Mouse (Mus musculus) kidney, adult 8-10 months (tissue): ENCODE data around the gene Mad2l2.
"Not testable (repeated sequence)": the region's sequence is repeated elsewhere in the genome, so short reads cannot be mapped to it uniquely, and the experiment has no call there.

ENCODE experiments used
- DNase-seq, 2 experiments: peaks; one replicate each; pipeline ENCODE4 v3.0.0; 2022

Mad2l2 gene

DNA sequence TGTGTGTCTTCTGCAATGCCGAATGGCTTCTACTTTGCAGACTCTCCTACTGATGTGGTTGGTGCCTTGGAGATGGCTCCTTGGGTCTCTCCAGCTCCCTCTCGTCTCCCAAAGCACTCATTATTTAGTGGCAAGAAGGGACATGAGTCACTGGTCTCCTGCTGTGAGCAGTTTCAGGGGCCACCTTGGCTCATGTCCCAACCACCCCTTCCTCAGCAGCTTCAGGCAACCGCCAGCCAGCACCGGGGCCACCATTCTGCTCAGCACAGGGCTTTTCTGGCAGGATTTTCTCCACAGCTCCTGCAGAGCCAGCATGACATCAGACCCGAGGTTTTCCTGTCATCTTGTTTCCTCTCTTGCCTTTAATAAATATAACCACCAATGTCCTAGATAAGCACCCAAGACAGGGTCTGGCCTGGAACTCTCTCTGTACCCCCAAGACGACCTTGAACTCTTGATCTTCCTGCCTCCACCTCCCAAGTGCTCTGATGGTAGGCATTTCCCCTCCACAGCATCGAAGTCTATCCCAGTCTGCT is 21.6 kb upstream of the Mad2l2 start:
- no peak for DNase-seq

DNA sequence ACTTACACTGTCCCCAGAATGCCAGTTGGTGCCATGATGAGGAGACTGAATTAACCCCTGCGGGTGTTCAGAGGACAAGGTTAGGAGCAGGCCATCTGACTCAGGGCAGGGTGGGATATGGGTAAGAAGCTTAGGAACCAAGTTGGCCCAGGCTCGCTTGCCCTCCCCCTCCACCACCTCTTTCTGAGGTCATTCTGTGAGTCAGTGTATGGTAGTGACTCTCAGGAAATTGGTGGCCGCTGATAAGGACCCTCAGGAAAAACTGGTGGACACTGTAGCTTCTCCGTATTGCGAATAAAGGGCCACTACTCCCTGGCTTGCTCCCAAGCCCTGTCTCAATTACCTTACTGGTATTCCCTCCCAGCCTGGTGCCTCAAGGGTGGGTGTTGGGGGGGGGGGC is 21.0 kb upstream of the Mad2l2 start:
- DNase-seq, result no peak

- no peak for DNase-seq
These were observed 17.7 kb upstream of the Mad2l2 start for GRCm38 (mm10) chr4:148112519-148112918.

DNA sequence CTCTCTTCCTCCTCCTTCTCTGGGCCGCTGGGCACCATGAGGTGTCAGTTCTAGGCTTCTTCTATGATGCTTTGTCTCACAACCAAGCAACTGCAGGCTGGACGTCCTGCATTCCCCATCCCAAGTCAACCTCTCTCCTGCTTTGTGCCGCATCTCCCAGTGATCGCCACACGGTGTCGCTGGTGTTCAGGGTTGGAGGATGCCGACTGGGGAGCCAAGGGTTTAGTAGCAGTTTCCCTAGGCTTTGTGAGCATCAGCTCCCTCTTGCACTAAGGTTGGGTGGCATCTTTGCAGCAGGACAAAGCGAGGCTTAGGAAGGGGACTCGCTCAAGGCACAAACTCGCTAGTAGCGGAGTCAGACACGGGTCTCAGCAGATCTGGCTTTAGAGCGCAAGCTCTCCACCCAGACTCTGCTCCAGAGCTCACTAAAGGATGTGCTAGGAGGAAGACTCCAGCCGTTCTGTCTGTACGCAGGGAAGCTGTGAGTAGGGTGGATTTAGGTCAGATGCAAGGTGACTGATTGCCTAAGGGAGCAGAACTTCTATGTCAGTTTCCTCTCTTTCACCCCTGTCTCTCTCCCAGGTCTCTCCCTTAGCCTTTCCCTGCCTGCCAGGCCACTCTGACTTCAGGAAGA is 15.3 kb upstream of the Mad2l2 start:
- peak; percentile 64 to 82 for DNase-seq

- DNase-seq, result peak; percentile 28 to 55
These were observed 14.7 kb upstream of the Mad2l2 start for GRCm38 (mm10) chr4:148115467-148115866.

DNA sequence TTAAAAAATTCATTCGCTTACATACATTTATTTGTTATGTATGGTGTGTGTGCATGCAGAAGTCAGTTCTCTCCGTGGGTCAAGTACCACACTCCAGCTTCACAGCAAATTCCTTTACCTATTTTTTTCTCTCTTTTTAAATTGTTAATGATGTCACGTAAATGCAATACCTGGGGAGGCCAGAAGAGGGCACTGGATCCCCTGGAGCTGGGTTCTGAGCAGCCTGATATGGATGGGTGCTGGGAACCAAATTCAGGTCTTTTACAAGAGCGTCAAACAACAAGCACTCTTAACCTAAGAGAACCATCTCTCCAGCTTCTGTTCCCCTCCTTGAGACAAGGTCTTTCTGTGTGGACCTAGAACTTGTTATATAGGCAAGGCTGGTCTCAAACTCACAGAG is 13.5 kb upstream of the Mad2l2 start:
- no peak for DNase-seq

DNA sequence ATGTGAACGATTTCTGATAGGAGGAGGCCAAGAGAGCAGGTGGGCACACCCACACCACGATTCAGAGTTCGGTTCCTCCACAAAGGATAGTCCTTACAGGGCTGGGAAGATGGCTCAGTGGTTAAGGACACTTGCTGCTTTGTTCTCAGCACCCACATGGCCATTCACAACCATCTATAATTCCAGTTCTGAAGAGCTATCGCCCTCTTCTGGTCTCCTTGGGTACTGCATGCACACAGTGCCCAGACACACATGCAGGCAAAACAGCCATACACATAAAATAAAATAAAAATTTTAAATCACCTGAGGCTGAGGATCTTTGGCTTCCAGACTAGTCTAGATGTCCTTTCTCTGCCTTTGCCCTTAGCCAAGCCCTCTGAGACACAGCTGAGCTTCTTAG is 12.8 kb upstream of the Mad2l2 start:
- DNase-seq, result no peak

GRCm38 (mm10) chr4:148119578-148119977 is 10.6 kb upstream of the Mad2l2 start:
- not testable (repeated sequence) for DNase-seq

GRCm38 (mm10) chr4:148120555-148120954 is 9.6 kb upstream of the Mad2l2 start:
- DNase-seq, result no peak

DNA sequence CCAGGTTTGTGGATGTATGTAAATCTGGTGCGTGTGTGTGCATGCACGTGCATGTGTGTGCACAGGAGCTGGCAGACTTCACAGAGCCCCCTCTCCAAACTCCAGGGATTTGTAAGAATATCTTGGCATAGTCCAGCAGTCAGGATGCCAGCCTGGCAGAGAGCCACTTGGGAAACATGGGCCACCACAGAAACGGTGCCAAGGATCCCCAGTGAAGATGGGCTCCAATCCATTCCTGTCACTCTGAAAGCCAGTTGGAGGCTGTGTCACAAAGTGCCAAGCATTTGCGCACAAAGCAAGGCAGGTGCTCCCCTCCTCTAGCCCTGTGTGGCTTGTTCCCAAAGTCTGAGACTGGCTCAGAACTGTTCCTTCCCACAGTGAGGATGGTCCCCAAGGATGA is 8.8 kb upstream of the Mad2l2 start:
- DNase-seq, result no peak

DNA sequence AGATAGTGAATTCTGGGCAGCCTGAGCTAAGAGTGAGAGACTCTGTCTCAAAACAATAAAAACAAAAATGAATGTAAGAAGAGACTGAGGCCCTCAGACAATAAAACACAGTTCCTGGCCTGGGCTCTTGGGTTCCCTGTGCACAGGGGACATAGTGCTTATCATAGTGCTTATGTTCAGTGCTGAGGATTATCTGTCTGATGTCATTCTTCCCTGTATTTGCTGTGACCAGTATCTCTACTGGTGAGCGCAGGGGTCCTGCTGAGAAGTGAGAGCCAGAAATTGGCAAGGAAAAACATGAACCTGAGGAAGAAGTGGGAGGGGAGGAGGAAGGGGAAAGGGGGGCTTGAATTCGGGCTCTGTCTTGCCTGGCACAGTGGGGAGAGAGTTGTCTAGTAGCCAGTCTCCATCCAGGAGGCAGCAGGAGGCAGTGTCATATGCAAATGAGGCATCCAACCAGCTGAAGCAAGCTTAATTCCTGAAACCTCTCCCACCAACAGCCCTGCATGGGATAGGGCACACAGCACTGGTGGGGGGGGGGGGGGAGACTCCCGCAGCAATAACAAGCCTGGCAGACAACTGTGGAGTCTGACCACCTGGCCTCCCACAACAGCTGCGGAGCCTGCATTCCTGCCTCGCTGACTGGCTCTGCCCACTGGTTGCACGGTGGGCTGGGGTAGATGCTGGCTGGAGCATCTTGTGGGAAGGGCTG is 8.0 kb upstream of the Mad2l2 start:
- no peak for DNase-seq

GRCm38 (mm10) chr4:148122694-148123066 is 7.5 kb upstream of the Mad2l2 start:
- no peak for DNase-seq

- DNase-seq, result no peak
These were observed 1.9 kb upstream of the Mad2l2 start for GRCm38 (mm10) chr4:148128241-148128640.

GRCm38 (mm10) chr4:148128672-148129071 is 1.5 kb upstream of the Mad2l2 start:
- no peak for DNase-seq

DNA sequence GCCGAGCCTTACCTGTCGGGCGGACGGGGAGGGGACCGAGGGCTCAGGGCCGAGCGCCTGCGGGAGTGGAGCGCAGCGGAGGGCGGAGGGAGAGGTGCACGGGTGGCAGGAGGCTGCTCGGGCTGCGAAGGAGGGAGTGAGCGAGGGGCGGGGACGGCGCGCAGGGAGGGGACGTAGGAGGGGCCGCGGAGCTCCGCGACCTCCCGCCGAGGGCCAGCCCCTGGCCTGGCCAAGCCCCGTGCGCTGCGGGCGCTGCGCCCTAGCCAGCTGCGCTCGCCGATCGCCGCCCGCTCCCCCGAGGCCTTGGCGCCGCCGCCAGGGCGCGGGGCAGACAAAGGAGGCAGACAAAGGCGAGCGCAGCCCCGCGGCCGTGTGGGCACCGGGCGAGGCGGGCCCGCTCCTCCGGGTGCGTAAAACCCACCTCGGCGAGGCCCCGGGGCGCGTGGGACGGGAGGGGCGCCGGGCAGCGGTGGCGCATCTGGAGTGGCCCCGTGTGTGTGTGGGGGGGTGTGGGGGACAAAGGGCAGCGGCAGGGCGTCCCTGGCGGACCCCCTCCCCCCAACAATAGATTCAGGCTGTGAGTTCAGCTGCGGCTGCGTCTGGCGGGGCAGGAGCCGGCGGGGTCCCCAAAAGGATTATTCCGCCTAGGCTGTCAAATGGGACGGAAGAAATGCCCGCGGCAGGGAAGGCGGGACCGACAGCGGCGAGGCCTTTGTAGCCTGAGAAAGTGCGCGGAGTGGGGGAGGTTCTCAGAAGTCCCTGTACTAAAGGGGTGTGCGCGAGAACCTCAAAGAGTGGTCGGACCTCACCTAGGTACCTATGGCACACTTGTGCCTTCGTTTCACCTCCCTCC is 603 bp downstream of the Mad2l2 start, which contains the start of gene Draxin:
Gene Draxin (minus strand): TSS at position 138 of the 853 bp plus-strand sequence.
- DNase-seq, result peak in 1 of 2 experiments; percentile 35

DNA sequence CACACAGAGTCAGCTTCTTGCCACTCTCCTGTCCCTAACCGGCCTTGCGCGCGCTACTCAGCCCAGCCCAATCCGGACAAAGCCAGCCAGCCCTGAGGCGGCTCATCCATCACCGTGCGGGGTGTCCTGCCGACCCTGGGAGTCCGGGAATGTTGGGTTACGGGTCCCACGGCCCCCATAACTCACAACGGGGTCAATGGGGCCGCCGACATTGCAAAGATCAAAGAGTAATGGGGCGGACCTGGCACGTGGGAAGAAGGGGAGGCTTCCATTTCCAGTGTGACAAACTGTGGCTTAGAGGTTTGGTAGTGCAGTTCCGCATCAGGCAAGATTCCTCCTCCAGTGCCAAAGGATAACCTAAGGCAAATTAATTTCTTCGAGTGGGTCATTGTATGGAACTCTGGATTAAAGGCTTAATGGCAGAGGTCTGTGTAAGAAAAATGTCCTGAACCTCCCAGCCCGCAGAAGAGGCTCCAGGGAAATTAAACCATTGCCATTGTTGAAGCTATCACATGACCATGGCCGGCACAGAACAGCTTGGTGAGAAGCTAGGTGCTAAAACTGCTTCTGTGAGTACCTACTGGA is 1.4 kb downstream of the Mad2l2 start:
- no peak for DNase-seq

- DNase-seq, result no peak
These were observed 4.8 kb downstream of the Mad2l2 start for GRCm38 (mm10) chr4:148134988-148135387.

DNA sequence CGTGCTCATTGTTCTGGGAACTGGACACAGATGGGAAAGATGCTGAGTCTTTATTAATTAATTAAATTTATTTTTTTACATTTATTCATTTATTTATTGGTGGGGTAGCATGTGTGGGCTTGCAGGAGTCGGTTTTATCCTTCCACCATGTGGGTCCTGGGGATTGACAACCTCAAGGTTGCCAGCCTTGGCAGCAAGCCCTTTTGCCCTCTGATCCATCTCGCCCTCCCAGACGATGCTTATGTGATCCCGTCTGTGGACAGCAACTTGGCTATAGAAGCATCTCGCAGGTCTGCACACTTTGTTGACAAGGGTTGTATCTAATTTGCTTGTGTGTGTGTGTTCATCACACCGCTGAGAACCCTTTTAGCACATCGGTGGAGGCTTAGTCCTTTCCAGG is 7.3 kb downstream of the Mad2l2 start:
- DNase-seq, result no peak

DNA sequence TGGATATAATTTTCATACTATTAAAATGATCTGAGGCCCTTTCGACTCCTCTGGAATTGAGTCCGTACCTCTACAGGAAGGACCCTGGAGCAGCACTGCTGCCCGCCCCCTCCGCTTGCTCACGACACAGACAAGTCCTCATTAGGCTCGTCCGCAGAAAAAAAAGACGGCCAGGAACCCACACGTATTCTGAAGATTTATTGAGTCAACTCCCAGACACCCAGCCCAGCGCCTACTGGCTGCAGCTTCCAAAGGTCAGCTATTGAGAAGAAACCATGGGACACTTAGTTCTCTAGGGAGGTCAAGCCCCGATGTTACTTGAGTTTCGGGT is 9.5 kb downstream of the Mad2l2 start:
- DNase-seq, result no peak

GRCm38 (mm10) chr4:148140098-148141011 is 10.2 kb downstream of the Mad2l2 start:
- peak; percentile 93 to 95 for DNase-seq

GRCm38 (mm10) chr4:148143721-148144120 is 13.5 kb downstream of the Mad2l2 start:
- DNase-seq, result no peak

- no peak for DNase-seq
These were observed 17.5 kb downstream of the Mad2l2 start for GRCm38 (mm10) chr4:148147714-148148113.
